ENCODE assay signal across 7 mouse cellular contexts in the genomic region with DNA sequence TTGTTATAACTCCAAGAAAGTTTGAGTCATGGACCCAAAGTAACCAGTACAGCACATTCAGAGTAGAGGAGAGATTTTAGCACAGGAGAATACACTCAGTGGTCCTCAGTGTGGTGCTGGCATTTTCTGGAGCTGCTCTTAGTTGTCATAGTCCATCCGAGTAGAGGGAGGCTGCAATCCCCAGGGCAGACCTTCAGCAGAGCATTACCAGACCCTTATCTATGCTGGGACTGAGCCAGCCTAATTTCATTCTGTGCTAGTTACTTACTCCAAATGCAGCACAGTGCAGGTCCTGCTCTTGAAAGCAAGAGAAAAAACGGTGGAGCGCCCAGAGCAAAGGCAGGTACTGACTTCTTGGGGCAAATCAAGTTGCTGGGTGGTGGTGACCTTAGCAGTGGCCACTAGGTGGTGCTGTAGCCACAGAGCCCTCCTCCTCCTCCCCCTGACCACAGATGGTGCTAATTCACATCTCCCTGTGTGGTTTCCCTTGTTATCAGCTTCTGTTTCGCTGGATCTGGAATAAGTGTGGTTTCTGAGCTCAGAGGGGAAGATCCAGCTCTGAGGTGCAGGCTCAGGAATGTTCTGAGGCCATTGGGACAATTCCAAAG. TPM values are rescaled to one million over a fixed set of nuclear protein-coding genes. Genes with fewer than 3 reads are reported as not detected.
DNase-seq lines count a peak whose midpoint lies in the region; ATAC-seq lines count a peak whose summit lies in the region.

No protein-coding gene starts in this region.

- no peak overlapping the region for H3K4me3 ChIP-seq in hindbrain, embryonic 14.5 days (replicated peaks; ENCODE audit: low read length)
- H3K4me3 ChIP-seq in megakaryocyte, embryonic 14.5 days (replicated peaks): peak overlapping the region; percentile 9

- ATAC-seq in hindbrain, embryonic 14.5 days (ENCODE audit: low FRiP score): 0 out of 2 replicates have a peak, but pooled peaks have one; percentile 64

- H3K27me3 ChIP-seq in hindbrain, embryonic 14.5 days (ENCODE audit: control insufficient read depth, insufficient read depth, low read length): no peaks in the 10 kb centered on the region
- peaks cover 19% of the 10 kb centered on the region for H3K27me3 ChIP-seq in megakaryocyte, embryonic 14.5 days (replicated peaks)

- peaks cover 69% of the 10 kb centered on the region for H3K36me3 ChIP-seq in hindbrain, embryonic 14.5 days (replicated peaks; ENCODE audit: control insufficient read depth, insufficient read depth)
- H3K36me3 ChIP-seq in megakaryocyte, embryonic 14.5 days (replicated peaks; ENCODE audit: low read length): peaks cover 89% of the 10 kb centered on the region

- no peaks in the 10 kb centered on the region for H3K9me3 ChIP-seq in hindbrain, embryonic 14.5 days (ENCODE audit: control insufficient read depth, low read length)
- no peaks in the 10 kb centered on the region for H3K9me3 ChIP-seq in megakaryocyte, embryonic 14.5 days

- H3K27ac ChIP-seq in hindbrain, embryonic 14.5 days: no peak overlapping the region

- H3K4me2 ChIP-seq in hindbrain, embryonic 14.5 days (replicated peaks): no peak overlapping the region

- 34% methylated on average over 4 of the region's 4 CpGs for WGBS in hindbrain, embryonic 14.5 days

- DNase-seq in WW6 (ENCODE audit: low read depth, low spot score): peak; percentile 29
- DNase-seq in cerebellum, adult 8-10 months: peak; percentile 79
- peak; percentile 78 for DNase-seq in forelimb bud, embryonic 11.5 days (ENCODE audit: low read depth, low spot score)
- DNase-seq in hindbrain, embryonic 14.5 days (ENCODE audit: low spot score): peak; percentile 75
- peak; percentile 59 to 65 for DNase-seq in layer of hippocampus, postnatal 36 days
- peak; percentile 72 for DNase-seq in right cerebral cortex, postnatal 14 days

- H3K4me1 ChIP-seq in hindbrain, embryonic 14.5 days (replicated peaks; ENCODE audit: control insufficient read depth, insufficient read depth, low read length): no peaks in the 10 kb centered on the region
- peaks cover 45% of the 10 kb centered on the region for H3K4me1 ChIP-seq in megakaryocyte, embryonic 14.5 days

- no peak overlapping the region for H3K9ac ChIP-seq in hindbrain, embryonic 14.5 days

RNA-seq across cellular contexts. Expression of a gene that starts 20.2 kb away (rescaled TPM):
- 67.1 and 68.7 TPM in 2 replicates for polyA plus RNA-seq in hindbrain, embryonic 14.5 days (2014; fragmentation: Nextera tagmentation; extraction: Ambion mirVana)
- 100 to 1,000 TPM in 1 of 2 experiments, 10 to 100 TPM in 1; 97.8 to 103 TPM for total RNA-seq in layer of hippocampus, postnatal 36 days (2021)
- polyA plus RNA-seq in megakaryocyte, embryonic 14.5 days (2012; ENCODE audit: insufficient read depth, low replicate concordance): 10.4 and 13.5 TPM in 2 replicates

RNA-seq across cellular contexts. Expression of a gene that starts 22.5 kb away (rescaled TPM):
- 25.0 and 26.0 TPM in 2 replicates for polyA plus RNA-seq in hindbrain, embryonic 14.5 days (2014; fragmentation: Nextera tagmentation; extraction: Ambion mirVana)
- total RNA-seq in layer of hippocampus, postnatal 36 days (2021): 10 to 100 TPM; 65.8 to 66.8 TPM
- polyA plus RNA-seq in megakaryocyte, embryonic 14.5 days (2012; ENCODE audit: insufficient read depth, low replicate concordance): 41.9 and 81.7 TPM in 2 replicates

Comparison
In these comparisons a context has a peak if more than half of its experiments do, and no peak if none do; other contexts are left out.
1. DNase-seq: peak in every context shown above with its lines; median percentile 79 in cerebellum, adult 8-10 months; 78 in forelimb bud, embryonic 11.5 days; 75 in hindbrain, embryonic 14.5 days; 72 in right cerebral cortex, postnatal 14 days; 62 in layer of hippocampus, postnatal 36 days; 29 in WW6.